Mouse (Mus musculus) right cerebral cortex, postnatal 4 days (tissue): ENCODE data around the gene P2rx3.
A peak's percentile ranks its signal among the peaks of the same experiment; 100 is the strongest.

Experiments used
- DNase-seq: peaks from one replicate; pipeline ENCODE4 v3.0.0-alpha.2; 2022

P2rx3 gene

DNA sequence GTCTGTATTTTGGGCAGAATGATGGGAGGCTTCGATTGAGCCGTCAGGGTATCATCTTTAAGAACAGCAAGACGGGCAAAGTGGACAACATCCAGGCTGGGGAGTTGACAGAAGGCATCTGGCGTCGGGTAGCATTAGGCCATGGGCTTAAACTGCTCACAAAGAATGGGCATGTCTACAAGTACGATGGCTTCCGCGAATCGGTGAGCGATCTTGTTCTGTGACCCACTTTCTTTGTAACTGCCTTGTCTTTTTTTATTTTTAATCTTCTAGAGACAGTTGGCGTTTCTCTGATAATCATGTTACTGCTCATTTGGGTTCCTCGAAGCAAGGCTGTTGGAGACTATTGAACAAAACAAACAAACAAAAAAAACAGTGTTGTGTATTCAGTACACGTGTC, 1.1 kb upstream of the P2rx3 start:
- DNase-seq = no peak

DNA sequence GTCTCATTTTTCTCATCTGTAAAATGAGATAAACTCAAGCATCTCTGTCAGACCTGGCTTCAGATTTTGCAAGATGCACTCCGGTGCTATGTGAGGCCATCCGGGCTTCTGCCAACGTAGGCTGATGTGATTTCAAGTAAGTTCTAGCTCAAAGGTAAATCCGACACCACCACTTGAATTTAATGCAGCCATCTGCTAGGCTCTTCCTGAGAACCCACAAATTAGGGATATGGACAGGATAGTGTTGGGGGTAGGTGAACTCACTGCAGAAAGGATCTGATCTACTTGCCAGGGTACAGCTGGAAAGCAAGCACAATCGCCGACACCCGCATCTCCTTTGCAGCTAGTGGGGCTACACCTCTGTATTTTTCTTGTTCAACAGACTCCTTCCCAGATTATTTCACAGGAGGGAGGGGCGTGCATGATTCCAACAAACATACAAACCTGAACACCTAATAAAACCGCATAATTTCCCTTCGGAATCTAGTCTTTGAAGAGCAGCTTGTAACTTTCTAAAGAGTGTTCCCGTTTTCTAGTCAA, 685 bp downstream of the P2rx3 start:
- no peak for DNase-seq

- no peak for DNase-seq
These were observed 3.1 kb downstream of the P2rx3 start for GRCm38 (mm10) chr2:85034169-85034568.

GRCm38 (mm10) chr2:85033121-85033520, 4.1 kb downstream of the P2rx3 start:
- no peak for DNase-seq

GRCm38 (mm10) chr2:85030989-85031388, 6.3 kb downstream of the P2rx3 start:
- DNase-seq = no peak

- DNase-seq = no peak
These were observed 7.4 kb downstream of the P2rx3 start for GRCm38 (mm10) chr2:85029897-85030296.

DNA sequence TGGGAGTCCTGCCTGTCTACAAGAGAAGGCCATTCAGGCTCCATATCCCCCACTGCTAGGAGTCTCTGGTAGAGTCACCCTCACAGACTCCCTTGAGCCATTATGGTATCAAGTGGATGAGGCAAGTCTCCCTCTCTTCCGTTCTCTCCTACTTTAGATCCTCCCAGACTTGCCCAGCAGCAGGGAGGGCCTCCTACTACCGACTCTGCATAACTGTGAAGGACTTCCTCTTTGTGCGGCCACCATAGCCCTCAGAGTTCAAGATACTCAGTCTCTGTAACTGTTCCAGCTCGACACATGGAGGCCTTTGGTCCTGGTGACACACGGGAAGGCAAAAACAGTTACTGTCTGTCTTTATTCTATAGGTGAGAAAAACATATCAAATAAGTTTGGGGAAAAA, 10.0 kb downstream of the P2rx3 start:
- no peak for DNase-seq

DNA sequence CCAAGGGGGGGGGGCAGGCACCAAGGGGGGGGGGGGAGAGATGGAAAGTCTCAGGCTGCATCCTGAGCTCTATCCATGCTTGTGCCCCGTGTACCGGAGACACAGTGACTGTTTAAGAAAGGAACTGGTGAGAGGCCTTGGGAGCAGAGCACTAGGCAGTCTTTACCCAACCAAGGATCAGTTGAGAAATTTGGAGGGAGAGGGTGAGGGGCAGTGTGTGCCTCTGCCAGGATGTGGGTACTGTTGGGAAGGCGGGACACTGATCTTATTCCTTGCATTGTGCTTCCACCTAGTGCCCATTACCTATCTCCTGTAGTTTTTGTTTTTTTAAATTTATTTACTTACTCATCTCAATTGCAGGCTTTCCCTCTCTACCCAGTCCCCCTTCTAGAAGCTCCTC, 11.1 kb downstream of the P2rx3 start:
- DNase-seq = no peak

- no peak for DNase-seq
These were observed 15.2 kb downstream of the P2rx3 start for GRCm38 (mm10) chr2:85022043-85022442.

DNA sequence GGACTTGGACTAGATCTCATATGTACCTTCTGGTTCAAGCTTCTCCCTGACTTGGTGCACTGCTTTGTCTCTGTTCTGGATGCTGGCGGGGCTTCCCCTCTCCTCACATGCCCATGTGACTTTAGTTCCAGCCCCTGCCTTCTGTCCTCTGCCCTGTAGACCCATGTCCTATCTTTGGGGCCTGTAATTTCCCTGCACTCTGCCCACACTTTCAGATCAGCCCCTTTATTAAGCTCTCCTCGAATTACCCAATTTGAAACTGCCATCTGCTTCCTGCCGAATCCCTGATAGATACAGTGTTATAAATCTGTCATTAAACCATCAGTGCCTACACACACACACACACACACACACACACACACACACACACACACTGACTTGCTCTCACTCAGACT, 22.7 kb downstream of the P2rx3 start:
- no peak for DNase-seq

GRCm38 (mm10) chr2:85013826-85014587, 23.3 kb downstream of the P2rx3 start:
- DNase-seq = no peak

- DNase-seq = peak; percentile 28
These were observed 24.6 kb downstream of the P2rx3 start for GRCm38 (mm10) chr2:85012679-85013078.

DNA sequence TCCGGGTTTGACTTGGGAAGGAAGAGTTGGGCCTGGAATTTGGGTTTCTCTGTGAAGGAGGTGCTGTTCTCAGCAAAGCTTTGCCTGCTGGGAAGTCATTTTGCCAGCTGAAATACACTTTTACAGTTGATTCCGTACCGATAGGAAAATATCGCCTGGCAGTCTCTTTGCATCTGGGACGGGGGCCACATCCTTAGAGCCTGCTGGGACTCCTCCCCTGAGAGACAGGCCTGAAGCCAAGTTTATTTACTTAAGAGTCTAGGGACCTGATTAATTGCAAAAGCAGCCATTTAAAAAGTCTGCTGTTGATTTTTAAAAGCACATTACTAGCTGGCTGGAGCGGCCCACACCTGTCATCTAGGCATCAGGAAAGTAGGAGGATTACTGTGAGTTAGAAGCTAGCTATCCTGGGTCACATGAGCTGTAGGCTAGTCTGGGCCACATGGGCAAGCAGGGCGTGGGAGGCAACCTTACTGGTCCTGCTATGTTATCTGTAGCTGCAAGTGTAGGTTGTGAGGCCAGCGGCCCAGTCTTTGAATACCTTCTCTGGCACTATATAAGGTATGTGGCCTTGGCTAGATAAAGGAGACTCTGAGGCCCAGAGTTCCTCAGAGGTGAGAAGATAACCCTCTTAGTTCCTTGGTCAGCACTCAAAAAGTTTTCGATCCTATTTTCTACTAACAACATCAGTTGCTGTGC, 25.2 kb downstream of the P2rx3 start:
- DNase-seq = peak; percentile 24

GRCm38 (mm10) chr2:85009212-85009611, 28.1 kb downstream of the P2rx3 start:
- DNase-seq = no peak

GRCm38 (mm10) chr2:85007729-85008128, 29.5 kb downstream of the P2rx3 start:
- DNase-seq = no peak

- no peak for DNase-seq
These were observed 30.7 kb downstream of the P2rx3 start for GRCm38 (mm10) chr2:85006600-85006999.

DNA sequence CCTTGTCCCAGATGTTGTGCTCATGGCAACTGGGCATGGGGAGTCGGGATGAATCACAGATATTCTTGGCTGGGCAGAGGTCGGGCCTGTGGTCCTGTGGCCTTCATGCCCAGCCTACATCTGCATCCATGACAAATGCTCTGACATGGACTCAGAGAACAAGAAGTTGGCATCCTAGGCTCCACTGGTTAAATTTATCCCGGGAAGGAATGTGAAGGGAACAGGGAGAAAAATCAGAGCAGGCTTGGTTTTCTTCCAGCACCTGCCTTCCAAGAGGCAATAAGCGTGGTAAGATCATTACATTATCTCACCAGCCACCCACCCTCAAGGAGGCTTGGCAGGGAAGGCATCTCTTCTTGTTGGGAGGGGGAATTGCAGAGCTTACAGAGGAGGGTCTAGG, 32.9 kb downstream of the P2rx3 start:
- DNase-seq = no peak

DNA sequence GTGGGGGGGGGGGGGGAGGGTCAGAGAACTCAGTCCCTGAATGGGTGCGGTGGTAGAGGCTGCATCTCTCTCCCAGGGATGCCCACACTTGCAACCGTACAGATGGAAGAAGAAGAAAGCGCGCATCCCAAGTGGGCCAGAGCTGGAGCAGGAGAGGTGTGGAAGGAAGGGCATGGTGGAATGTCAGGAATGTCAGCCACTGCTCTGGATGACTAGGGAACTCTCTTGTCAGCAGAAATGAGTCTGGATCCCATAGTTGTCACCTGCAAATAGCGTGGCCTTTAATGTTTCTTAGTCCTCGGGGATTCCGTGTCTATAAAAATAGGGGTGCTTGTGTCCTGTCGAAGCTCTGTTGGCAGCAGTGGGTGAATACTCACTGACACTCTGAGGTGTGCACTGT, 34.7 kb downstream of the P2rx3 start:
- DNase-seq = no peak

DNA sequence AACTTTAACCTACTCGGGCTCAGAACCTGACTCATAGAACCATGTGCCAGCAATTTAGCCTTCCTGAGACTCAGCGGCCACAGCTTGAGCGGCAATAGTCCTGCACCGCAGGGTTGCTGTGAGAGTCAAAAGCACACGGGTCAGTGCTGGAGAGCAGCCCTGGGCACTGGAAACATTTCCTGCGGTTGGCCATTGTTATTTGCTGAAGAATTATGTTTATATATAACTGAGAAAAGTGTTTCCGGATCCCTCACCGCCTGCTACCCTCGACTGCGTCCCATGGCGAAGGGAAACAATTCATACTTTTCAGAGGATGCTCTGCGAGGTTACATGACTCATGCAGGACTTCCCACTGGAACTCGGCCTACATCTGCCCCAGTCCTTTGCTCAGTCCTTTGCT, 35.8 kb downstream of the P2rx3 start:
- DNase-seq = no peak

- DNase-seq = no peak
These were observed 37.6 kb downstream of the P2rx3 start for GRCm38 (mm10) chr2:84999486-85000181.

- DNase-seq = no peak
These were observed 40.9 kb downstream of the P2rx3 start for GRCm38 (mm10) chr2:84996376-84996775.

DNA sequence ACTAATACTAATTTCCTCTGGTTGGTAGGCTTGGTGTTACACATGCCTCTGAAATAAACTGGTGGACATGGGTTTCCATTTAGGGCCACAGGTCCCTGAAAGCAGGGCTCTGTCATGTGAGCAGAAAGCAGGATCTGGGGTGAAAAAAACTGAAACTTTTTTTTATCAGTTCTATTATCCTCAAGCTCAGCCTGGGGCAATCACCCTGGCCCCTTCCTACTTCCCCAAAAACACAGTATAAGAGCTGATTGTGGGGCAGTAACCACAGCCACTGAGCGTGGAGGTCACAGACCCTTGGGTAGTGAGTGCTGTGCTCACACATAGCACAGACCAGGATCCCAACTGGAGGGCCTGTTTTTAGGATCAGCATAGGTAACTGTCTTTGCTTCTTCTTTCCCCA, 49.3 kb downstream of the P2rx3 start, which contains the start of gene Prg3:
TSS of gene Prg3 (plus strand) at position 286 of the 400 bp plus-strand sequence.
- DNase-seq = no peak

DNA sequence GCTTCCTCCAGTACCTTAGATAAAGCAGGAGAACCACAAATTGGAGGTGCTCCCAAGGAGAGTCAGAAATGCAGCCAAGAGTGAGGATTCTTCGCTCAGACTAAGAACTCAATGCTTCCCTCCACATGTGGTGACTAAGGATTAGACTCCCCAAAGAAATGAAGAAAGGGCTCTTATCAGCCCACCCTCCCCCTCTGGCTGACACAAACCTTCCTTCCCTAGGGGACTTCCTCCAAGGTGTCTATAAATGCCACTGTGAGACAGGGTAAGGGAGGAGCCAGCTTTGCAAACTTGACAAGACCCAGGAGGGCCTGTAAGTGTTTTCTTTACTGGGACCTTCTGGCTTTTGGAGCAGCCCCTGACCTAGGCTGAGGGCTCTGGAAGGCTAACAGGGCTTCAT, 57.1 kb downstream of the P2rx3 start, which contains the start of gene Prg2:
TSS of gene Prg2 (plus strand) at position 274 of the 400 bp plus-strand sequence.
- DNase-seq = no peak

DNA sequence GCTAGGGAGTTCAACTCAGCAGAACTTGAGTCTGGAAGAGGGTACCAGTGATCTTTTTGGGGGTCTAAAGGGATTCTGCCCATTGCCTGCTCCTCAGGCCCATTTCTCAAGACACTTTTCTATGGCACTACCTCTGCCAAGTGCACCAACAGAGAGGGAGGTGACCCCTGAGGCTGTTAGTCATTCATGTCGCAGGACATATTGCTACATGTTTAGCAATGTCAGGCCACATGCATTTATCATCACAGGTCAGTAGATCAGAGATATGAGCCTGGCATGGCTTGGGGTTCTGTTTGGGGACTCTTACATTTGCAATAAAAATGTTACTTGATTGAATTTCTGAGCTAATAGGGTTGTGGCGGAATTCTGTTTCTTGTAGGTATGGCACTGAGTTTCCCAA, 61.7 kb downstream of the P2rx3 start:
- no peak for DNase-seq
